Mouse (Mus musculus) brain, embryonic 14.5 days (tissue): ENCODE measurements at regions not wholly inside any gene's neighbourhood (a gene's known extent, or its start where the extent isn't known, plus 50 kb on each side); places are given as distances from the start of the nearest gene placed in this dataset.

ENCODE experiments used
- CTCF ChIP-seq: fragments of 200-500 bp; IDR thresholded peaks from 2 replicates; pipeline ENCODE4 v1.5.1; 2012; ENCODE audit warnings: inconsistent platforms, mild to moderate bottlenecking, moderate library complexity, borderline replicate concordance; ENCODE audit not compliant: insufficient read depth, insufficient read length; ENCODE audit errors: extremely low read depth
- POLR2A ChIP-seq: fragments of 200-500 bp; IDR thresholded peaks from 2 replicates; pipeline ENCODE4 v1.6.1; 2012; ENCODE audit warnings: mild to moderate bottlenecking, inconsistent platforms, borderline replicate concordance; ENCODE audit not compliant: poor library complexity, insufficient read depth, insufficient read length, severe bottlenecking; ENCODE audit errors: extremely low read depth

GRCm38 (mm10) chr10:118614251-118614865 is 173.5 kb downstream of the Ifng start:
- no peak for TF ChIP-seq CTCF
- TF ChIP-seq POLR2A, result no peak
